Mouse (Mus musculus): ENCODE data around the gene Mob3b.

The Mob3b gene

GRCm38 (mm10) chr4:35063146-35063719 is 94.1 kb downstream of the Mob3b start:
- no peak for DNase-seq

GRCm38 (mm10) chr4:35060964-35061363 is 96.3 kb downstream of the Mob3b start:
- DNase-seq = no peak

GRCm38 (mm10) chr4:35060401-35060800 is 96.9 kb downstream of the Mob3b start:
- DNase-seq = no peak

- no peak for DNase-seq
Observed at GRCm38 (mm10) chr4:35054362-35054761, 102.9 kb downstream of the Mob3b start.

- no peak for DNase-seq
Observed at GRCm38 (mm10) chr4:35052174-35052942, 104.9 kb downstream of the Mob3b start.

GRCm38 (mm10) chr4:35051152-35051551 is 106.1 kb downstream of the Mob3b start:
- no peak for DNase-seq

- DNase-seq = no peak
Observed at GRCm38 (mm10) chr4:35049742-35050058, 107.6 kb downstream of the Mob3b start.

GRCm38 (mm10) chr4:35049036-35049741 is 108.1 kb downstream of the Mob3b start:
- no peak for DNase-seq

- no peak for DNase-seq
Observed at GRCm38 (mm10) chr4:35040896-35041295, 116.4 kb downstream of the Mob3b start.

- DNase-seq = no peak
Observed at GRCm38 (mm10) chr4:35040306-35040705, 117.0 kb downstream of the Mob3b start.

GRCm38 (mm10) chr4:35037824-35038223 is 119.5 kb downstream of the Mob3b start:
- DNase-seq = no peak

- DNase-seq = no peak
Observed at GRCm38 (mm10) chr4:35034504-35035290, 122.6 kb downstream of the Mob3b start.

GRCm38 (mm10) chr4:35032758-35033157 is 124.5 kb downstream of the Mob3b start:
- DNase-seq = no peak

GRCm38 (mm10) chr4:35031623-35032022 is 125.7 kb downstream of the Mob3b start:
- no peak for DNase-seq

- no peak for DNase-seq
Observed at GRCm38 (mm10) chr4:35031141-35031540, 126.1 kb downstream of the Mob3b start.

GRCm38 (mm10) chr4:35018416-35018815 is 138.9 kb downstream of the Mob3b start:
- no peak for DNase-seq

- DNase-seq = no peak
Observed at GRCm38 (mm10) chr4:35012401-35013307, 144.6 kb downstream of the Mob3b start.

- no peak for DNase-seq
Observed at GRCm38 (mm10) chr4:35006541-35007260, 150.6 kb downstream of the Mob3b start.

- no peak for DNase-seq
Observed at GRCm38 (mm10) chr4:35006056-35006455, 151.2 kb downstream of the Mob3b start.

- no peak for DNase-seq
Observed at GRCm38 (mm10) chr4:35005068-35005769, 152.1 kb downstream of the Mob3b start.

GRCm38 (mm10) chr4:35004473-35004872 is 152.8 kb downstream of the Mob3b start:
- DNase-seq = no peak

All from cerebellum, postnatal 36 days (tissue).